Mouse (Mus musculus) CH12.LX (cell line): ENCODE data around the gene Gm20604. TPM values are rescaled to one million over a fixed set of nuclear protein-coding genes. Genes with fewer than 3 reads are reported as not detected.
A peak's percentile ranks its signal among the peaks of the same experiment; 100 is the strongest.

Experiments used
- DNase-seq: peaks from one replicate; pipeline ENCODE4 v3.0.0-alpha.2; 2013; ENCODE audit errors: extremely low read depth
- H3K27ac ChIP-seq: 2 replicates; pipeline ENCODE4 v1.5.1; 2012; ENCODE audit warnings: low read depth, mild to moderate bottlenecking, control low read depth, moderate library complexity; ENCODE audit not compliant: insufficient read depth
- H3K27me3 ChIP-seq: replicated peaks from 2 replicates; pipeline ENCODE3; 2012; ENCODE audit warnings: inconsistent platforms
- H3K36me3 ChIP-seq, 2 experiments: replicated peaks in 1 of 2; 2 replicates each; pipeline versions ENCODE3 to v1.6.1; 2012; ENCODE audit warnings: inconsistent platforms in 1 of 2, low read length in 1 of 2, mild to moderate bottlenecking in 1 of 2, mixed read lengths in 1 of 2, moderate library complexity in 1 of 2; ENCODE audit not compliant: control insufficient read depth in 1 of 2, insufficient read depth in 1 of 2
- H3K4me1 ChIP-seq, 2 experiments: 2 replicates each; pipeline ENCODE4 v1.6.1; 2012; ENCODE audit warnings: inconsistent platforms in 1 of 2, moderate library complexity in 1 of 2; ENCODE audit not compliant: insufficient read depth in 2 of 2, control insufficient read depth in 1 of 2
- H3K4me2 ChIP-seq: 2 replicates; pipeline ENCODE4 v1.6.1; 2012; ENCODE audit warnings: low read depth, mild to moderate bottlenecking, control low read depth; ENCODE audit not compliant: poor library complexity, insufficient read depth, severe bottlenecking
- H3K4me3 ChIP-seq, 3 experiments: fragments of 150-350 bp in 1 of 3; sonication (generic) in 1 of 3; replicated peaks in 1 of 3; 2 replicates each; pipeline versions ENCODE3 to v1.5.1; 2011 to 2012; ENCODE audit warnings: low read depth in 2 of 3, low read length in 2 of 3, mild to moderate bottlenecking in 2 of 3, moderate library complexity in 2 of 3, control low read depth in 1 of 3, improper control_type of control experiment in 1 of 3, inconsistent platforms in 1 of 3, mixed read lengths in 1 of 3; ENCODE audit not compliant: poor library complexity in 1 of 3
- H3K79me2 ChIP-seq: replicated peaks from 2 replicates; pipeline ENCODE4 v1.6.1; 2012; ENCODE audit warnings: mild to moderate bottlenecking, moderate library complexity; ENCODE audit not compliant: control insufficient read depth, poor library complexity, insufficient read depth, severe bottlenecking; ENCODE audit errors: extremely low read depth
- H3K9ac ChIP-seq: 2 replicates; pipeline ENCODE4 v1.6.1; 2012; ENCODE audit warnings: low read depth, mild to moderate bottlenecking, control low read depth, moderate library complexity; ENCODE audit not compliant: insufficient read depth
- H3K9me3 ChIP-seq: replicated peaks from 2 replicates; pipeline ENCODE3; 2012; ENCODE audit warnings: low read length, inconsistent platforms, mixed read lengths
- BHLHE40 ChIP-seq: IDR thresholded peaks from 2 replicates; pipeline ENCODE4 v1.6.1; 2011; ENCODE audit warnings: mild to moderate bottlenecking, low read depth, low read length, improper control_type of control experiment
- CHD1 ChIP-seq: IDR thresholded peaks from 2 replicates; pipeline ENCODE4 v1.6.1; 2012; ENCODE audit warnings: low read depth, low read length, improper control_type of control experiment, inconsistent platforms
- CHD2 ChIP-seq: IDR thresholded peaks from 2 replicates; pipeline ENCODE4 v1.6.1; 2011; ENCODE audit warnings: low read length, improper control_type of control experiment
- CTCF ChIP-seq, 2 experiments: IDR thresholded peaks in 1 of 2; conservative IDR thresholded peaks in 1 of 2; 2 replicates each; pipeline ENCODE4 v1.5.1; 2011 to 2012; ENCODE audit warnings: low read depth in 2 of 2, low read length in 2 of 2, improper control_type of control experiment in 1 of 2, inconsistent platforms in 1 of 2, mild to moderate bottlenecking in 1 of 2, moderate library complexity in 1 of 2
- E2F4 ChIP-seq: IDR thresholded peaks from 2 replicates; pipeline ENCODE4 v1.6.1; 2011; ENCODE audit warnings: low read depth, low read length, improper control_type of control experiment; ENCODE audit not compliant: insufficient replicate concordance
- ETS1 ChIP-seq: conservative IDR thresholded peaks from 2 replicates; pipeline ENCODE4 v1.6.1; 2012; ENCODE audit warnings: low read depth, mild to moderate bottlenecking, inconsistent platforms, low read length, improper control_type of control experiment, moderate library complexity
- GABPA ChIP-seq: IDR thresholded peaks from 2 replicates; pipeline ENCODE4 v1.6.1; 2012; ENCODE audit warnings: low read depth, low read length, improper control_type of control experiment, inconsistent platforms; ENCODE audit not compliant: insufficient replicate concordance
- MAFK ChIP-seq: IDR thresholded peaks from 2 replicates; pipeline ENCODE4 v1.6.1; 2011; ENCODE audit warnings: low read length, improper control_type of control experiment; ENCODE audit not compliant: insufficient replicate concordance
- MAX ChIP-seq: IDR thresholded peaks from 2 replicates; pipeline ENCODE4 v1.6.1; 2011; ENCODE audit warnings: low read length, improper control_type of control experiment
- MAZ ChIP-seq: IDR thresholded peaks from 2 replicates; pipeline ENCODE4 v1.6.1; 2012; ENCODE audit warnings: low read depth, mild to moderate bottlenecking, inconsistent platforms, low read length, improper control_type of control experiment, moderate library complexity
- MEF2A ChIP-seq: IDR thresholded peaks from 2 replicates; pipeline ENCODE4 v1.6.1; 2014; ENCODE audit warnings: low read depth, mild to moderate bottlenecking, inconsistent platforms, low read length, improper control_type of control experiment, borderline replicate concordance
- MXI1 ChIP-seq: IDR thresholded peaks from 2 replicates; pipeline ENCODE4 v1.6.1; 2011; ENCODE audit warnings: mild to moderate bottlenecking, low read depth, low read length, improper control_type of control experiment
- NRF1 ChIP-seq: IDR thresholded peaks from 2 replicates; pipeline ENCODE4 v1.6.1; 2014; ENCODE audit warnings: low read depth, mild to moderate bottlenecking, inconsistent platforms, low read length, improper control_type of control experiment, moderate library complexity
- POLR2AphosphoS2 ChIP-seq: IDR thresholded peaks from 2 replicates; pipeline ENCODE4 v1.6.1; 2011; ENCODE audit warnings: low read depth, low read length, improper control_type of control experiment
- RCOR1 ChIP-seq: conservative IDR thresholded peaks from 2 replicates; pipeline ENCODE4 v1.6.1; 2012; ENCODE audit warnings: low read depth, mild to moderate bottlenecking, inconsistent platforms, low read length, improper control_type of control experiment
- SMC3 ChIP-seq: IDR thresholded peaks from 2 replicates; pipeline ENCODE4 v1.6.1; 2011; ENCODE audit warnings: low read depth, low read length, improper control_type of control experiment
- TCF12 ChIP-seq: IDR thresholded peaks from 2 replicates; pipeline ENCODE4 v1.6.1; 2014; ENCODE audit warnings: low read depth, mild to moderate bottlenecking, inconsistent platforms, low read length, improper control_type of control experiment
- UBTF ChIP-seq: IDR thresholded peaks from 2 replicates; pipeline ENCODE4 v1.6.1; 2012; ENCODE audit warnings: low read depth, mild to moderate bottlenecking, inconsistent platforms, low read length, improper control_type of control experiment, moderate library complexity
- USF2 ChIP-seq: conservative IDR thresholded peaks from 2 replicates; pipeline ENCODE4 v1.6.1; 2011; ENCODE audit warnings: low read depth, low read length, improper control_type of control experiment
- ZC3H11A ChIP-seq: IDR thresholded peaks from 2 replicates; pipeline ENCODE4 v1.6.1; 2012; ENCODE audit warnings: low read depth, mild to moderate bottlenecking, inconsistent platforms, low read length, improper control_type of control experiment
- ZKSCAN1 ChIP-seq: IDR thresholded peaks from 2 replicates; pipeline ENCODE4 v1.6.1; 2012; ENCODE audit warnings: low read depth, inconsistent platforms, low read length, improper control_type of control experiment, borderline replicate concordance
- ZMIZ1 ChIP-seq: IDR thresholded peaks from 2 replicates; pipeline ENCODE4 v1.6.1; 2012; ENCODE audit warnings: low read depth, mild to moderate bottlenecking, inconsistent platforms, low read length, improper control_type of control experiment
- dilution Hi-C: fragments of 300-500 bp; cut with MboI; formaldehyde crosslinking; loops from 2 replicates; pipeline ENCODE4 v1.14.3; 2020; ENCODE audit warnings: low sequenced_read_pairs; ENCODE audit not compliant: extremely low pct_unique_long_range_greater_than_20kb, extremely low pct_ligation_motif_present
- in situ Hi-C: fragments of 300-500 bp; cut with MboI; formaldehyde crosslinking; loops from 3 replicates; pipeline ENCODE4 v1.14.3; 2019; ENCODE audit warnings: low sequenced_read_pairs, low pct_ligation_motif_present, low pct_unique_long_range_greater_than_20kb, mixed read lengths
- polyA plus RNA-seq: library from polyadenylated mRNA; unstranded; fragments of >175 nt; gene quantifications from 2 replicates; pipeline ENCODE4 v1.2.1, GENCODE M21; 2012; ENCODE audit warnings: low read depth; ENCODE audit not compliant: insufficient read length
- total RNA-seq, 2 experiments: library from RNA; depleted of rRNA; stranded (reverse); fragments of 300-350 nt in 1 of 2; fragments of >200 nt in 1 of 2; gene quantifications; 2 replicates each; pipeline ENCODE4 v1.2.3; 2012 to 2014

Gene Gm20604
- total and polyA plus RNA-seq, 3 experiments, result 5.7 to 14.4 (median 11.3) TPM

GRCm38 (mm10) chr12:102757055-102757688 is 1.3 kb downstream of the Gm20604 start:
- dilution Hi-C loops, result no loop called here

DNA sequence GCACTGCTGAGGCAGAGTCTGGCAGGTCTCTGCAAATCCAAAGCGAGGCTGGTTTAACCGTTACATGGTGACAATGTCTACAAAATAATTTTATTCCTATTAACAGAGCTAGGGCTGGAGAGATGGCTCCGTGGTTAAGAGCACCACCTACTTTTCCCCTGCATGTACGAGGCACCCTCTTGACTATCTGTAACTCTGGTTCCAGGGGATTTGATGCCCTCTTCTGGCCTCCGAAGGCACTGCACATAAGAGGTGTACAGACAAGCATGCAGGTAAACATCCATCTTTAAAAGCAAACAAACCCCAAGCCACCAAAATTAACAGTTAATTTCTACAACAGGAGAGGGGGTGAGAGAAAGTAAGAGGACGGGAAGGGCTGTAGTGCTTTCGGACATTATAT is 2.2 kb downstream of the Gm20604 start:
- Histone ChIP-seq H3K4me3 (peak overlapping the region in 2 of 3 experiments; percentile 68 to 84), H3K79me2 (peaks cover 79% of the 10 kb centered on the region), H3K4me2 (peak overlapping the region; percentile 70; the same call in 1 of the 2 replicates), H3K36me3 (peaks cover 3 to 31% of the 10 kb centered on the region in 2 experiments), H3K27me3 (no peaks in the 10 kb centered on the region), H3K9me3 (no peaks in the 10 kb centered on the region), H3K27ac (no peak overlapping the region), H3K4me1 (peaks cover 4 to 39% of the 10 kb centered on the region in 2 experiments; a peak in 3 of 4 replicates)
- peak; percentile 65 for DNase-seq
- dilution Hi-C loops (no loop called here), in situ Hi-C loops (no loop called here)
- peak in 1 of 2 experiments; percentile 44; a peak in 2 of 4 replicates for TF ChIP-seq CTCF (conservative IDR thresholded peaks at IDR 0.05 in 1 of 2, IDR thresholded peaks at IDR 0.05 in 1 of 2; ENCODE audit: low read depth in 2 of 2, low read length in 2 of 2)
- no peak for TF ChIP-seq MAFK
- no peak for TF ChIP-seq CHD2
- TF ChIP-seq ZKSCAN1, result no peak
- TF ChIP-seq, all 38 proteins: peak for 1
- 0 out of 2 replicates have a peak overlapping the region, but pooled peaks have one; percentile 51 for H3K9ac ChIP-seq

More at GRCm38 (mm10) chr12:102757055-102757688, 1.3 kb downstream of the Gm20604 start:
- TF ChIP-seq UBTF, result peak; percentile 32; the same call in 1 of the 2 replicates
- no peak for TF ChIP-seq ZC3H11A
- no peak for TF ChIP-seq ETS1
- no peak for TF ChIP-seq USF2
- peak; percentile 52 for TF ChIP-seq MXI1
- no peak for TF ChIP-seq E2F4
- no peak for TF ChIP-seq RCOR1
- TF ChIP-seq ZMIZ1, result no peak
- no peak for TF ChIP-seq CHD2
- no peak for TF ChIP-seq MAZ
- TF ChIP-seq POLR2AphosphoS2, result no peak
- TF ChIP-seq TCF12, result no peak
- no peak for TF ChIP-seq ZKSCAN1
- no peak for TF ChIP-seq SMC3
- TF ChIP-seq BHLHE40, result no peak
- no peak for TF ChIP-seq CHD1
- TF ChIP-seq GABPA, result no peak
- no peak for TF ChIP-seq MAFK
- TF ChIP-seq MEF2A, result no peak
- TF ChIP-seq NRF1, result no peak
- peak; percentile 78 for TF ChIP-seq MAX
- Histone ChIP-seq H3K79me2 (peaks cover 74% of the 10 kb centered on the region), H3K4me3 (peak overlapping the region; percentile 68 to 92 (median 84)), H3K9me3 (no peaks in the 10 kb centered on the region), H3K4me2 (peak overlapping the region; percentile 70), H3K27ac (peak overlapping the region; percentile 23; the same call in 1 of the 2 replicates), H3K27me3 (no peaks in the 10 kb centered on the region), H3K36me3 (peaks cover 3 to 31% of the 10 kb centered on the region in 2 experiments), H3K9ac (peak overlapping the region; percentile 51; the same call in 1 of the 2 replicates), H3K4me1 (peaks cover 4 to 46% of the 10 kb centered on the region in 2 experiments; a peak in 3 of 4 replicates)
- in situ Hi-C loops, result no loop called here
- DNase-seq, result no peak
